In genomic region chr7:66397288-66397687, GRCm38 (mm10) we compare ENCODE assay signal across 34 mouse cellular contexts. TPM values are rescaled to one million over a fixed set of nuclear protein-coding genes. Genes with fewer than 3 reads are reported as not detected.
DNase-seq lines count a peak whose midpoint lies in the region; ATAC-seq and TF ChIP-seq lines count a peak whose summit lies in the region.
"Had no signal": no experiment of that assay in that cellular context is flagged by ENCODE, and none has a peak within 500 bp of the region (broad histone marks: within the 10 kb centered on the region; RNA-seq: fewer than 3 reads in every experiment).

No protein-coding gene starts in this region.

- no peaks in the 10 kb centered on the region for H3K36me3 ChIP-seq in intestine, embryonic 14.5 days (ENCODE audit: control insufficient read depth, insufficient read depth, low read length)
- H3K36me3 ChIP-seq in intestine, embryonic 15.5 days, result no peaks in the 10 kb centered on the region
- H3K36me3 ChIP-seq in midbrain, embryonic 11.5 days (ENCODE audit: control insufficient read depth, insufficient read depth, low read length), result no peaks in the 10 kb centered on the region
- no peaks in the 10 kb centered on the region for H3K36me3 ChIP-seq in midbrain, postnatal 0 days (ENCODE audit: insufficient read depth, low read length)
- H3K36me3 ChIP-seq: embryonic facial prominence, embryonic 12.5 days; embryonic facial prominence, embryonic 15.5 days; G1E; heart, embryonic 10.5 days; heart, embryonic 13.5 days; hindbrain, embryonic 12.5 days; hindbrain, embryonic 15.5 days had no signal

- no peak for ATAC-seq in intestine, embryonic 14.5 days (replicated peaks; ENCODE audit: low FRiP score, low TSS enrichment, low read depth)
- ATAC-seq in intestine, embryonic 15.5 days, result no peak
- ATAC-seq in midbrain, embryonic 11.5 days (ENCODE audit: low FRiP score), result no peak
- ATAC-seq in midbrain, postnatal 0 days (ENCODE audit: low FRiP score), result no peak
- ATAC-seq: forebrain, embryonic 14.5 days had no signal

- H3K4me2 ChIP-seq in intestine, embryonic 14.5 days (ENCODE audit: low read length), result no peak overlapping the region
- no peak overlapping the region for H3K4me2 ChIP-seq in intestine, embryonic 15.5 days (replicated peaks)
- H3K4me2 ChIP-seq in midbrain, embryonic 11.5 days, result no peak overlapping the region
- H3K4me2 ChIP-seq in midbrain, postnatal 0 days (ENCODE audit: low read depth, low read length, poor library complexity, severe bottlenecking), result no peak overlapping the region
- H3K4me2 ChIP-seq: embryonic facial prominence, embryonic 12.5 days; embryonic facial prominence, embryonic 15.5 days; heart, embryonic 13.5 days; hindbrain, embryonic 12.5 days; hindbrain, embryonic 15.5 days had no signal

- H3K27me3 ChIP-seq in intestine, embryonic 14.5 days (replicated peaks; ENCODE audit: control insufficient read depth, insufficient read depth, low read length), result no peaks in the 10 kb centered on the region
- H3K27me3 ChIP-seq in intestine, embryonic 15.5 days (replicated peaks), result no peaks in the 10 kb centered on the region
- H3K27me3 ChIP-seq in midbrain, embryonic 11.5 days (ENCODE audit: control insufficient read depth, insufficient read depth, low read length), result no peaks in the 10 kb centered on the region
- H3K27me3 ChIP-seq in midbrain, postnatal 0 days (ENCODE audit: insufficient read depth, low read length), result no peaks in the 10 kb centered on the region
- H3K27me3 ChIP-seq: embryonic facial prominence, embryonic 12.5 days; embryonic facial prominence, embryonic 15.5 days; hindbrain, embryonic 12.5 days; hindbrain, embryonic 15.5 days had no signal

- DNase-seq in intestine, embryonic 14.5 days (ENCODE audit: low spot score), result no peak
- peak; percentile 24 for DNase-seq in kidney, adult 9 months
- no peak for DNase-seq in kidney, adult 11 months
- DNase-seq in midbrain, embryonic 11.5 days (ENCODE audit: low spot score, missing footprints), result peak; percentile 33
- no peak for DNase-seq in midbrain, postnatal 0 days (ENCODE audit: low spot score)
- DNase-seq in kidney, postnatal 36 days, result peak; percentile 27 to 33
- no peak for DNase-seq in MN1 (ENCODE audit: low spot score)
- DNase-seq: adrenal gland, adult 2 months; adrenal gland, postnatal 14 days; B cell, adult 2 months; cerebellum, adult 11 months; cerebellum, adult 2 months; cerebellum, adult 9-11 months; cerebellum, postnatal 25 days; gastrocnemius, postnatal 25 days; heart, adult 2 months; heart, postnatal 14 days had no signal

- no peak overlapping the region for H3K4me3 ChIP-seq in intestine, embryonic 14.5 days (ENCODE audit: low read depth, low read length)
- H3K4me3 ChIP-seq in intestine, embryonic 15.5 days (replicated peaks), result no peak overlapping the region
- H3K4me3 ChIP-seq in midbrain, embryonic 11.5 days (ENCODE audit: low read depth, low read length), result no peak overlapping the region
- no peak overlapping the region for H3K4me3 ChIP-seq in midbrain, postnatal 0 days (ENCODE audit: low read depth, low read length)
- H3K4me3 ChIP-seq: embryonic facial prominence, embryonic 12.5 days; embryonic facial prominence, embryonic 15.5 days; heart, adult 2 months; heart, embryonic 10.5 days; heart, embryonic 13.5 days; hindbrain, embryonic 12.5 days; hindbrain, embryonic 15.5 days had no signal

- 64% methylated on average over 3 of the region's 3 CpGs for WGBS in intestine, embryonic 14.5 days
- WGBS in intestine, embryonic 15.5 days, result 55% methylated on average over 3 of the region's 3 CpGs
- 31% methylated on average over 3 of the region's 3 CpGs for WGBS in midbrain, embryonic 11.5 days
- 34% methylated on average over 3 of the region's 3 CpGs for WGBS in midbrain, postnatal 0 days

- H3K9me3 ChIP-seq in intestine, embryonic 14.5 days (ENCODE audit: control insufficient read depth, low read length), result no peaks in the 10 kb centered on the region
- no peaks in the 10 kb centered on the region for H3K9me3 ChIP-seq in intestine, embryonic 15.5 days
- H3K9me3 ChIP-seq in midbrain, embryonic 11.5 days (ENCODE audit: control insufficient read depth, low read length), result no peaks in the 10 kb centered on the region
- no peaks in the 10 kb centered on the region for H3K9me3 ChIP-seq in midbrain, postnatal 0 days (ENCODE audit: low read length)
- H3K9me3 ChIP-seq: embryonic facial prominence, embryonic 12.5 days; embryonic facial prominence, embryonic 15.5 days; G1E; heart, embryonic 10.5 days; heart, embryonic 13.5 days; hindbrain, embryonic 12.5 days; hindbrain, embryonic 15.5 days had no signal

- peaks cover 13% of the 10 kb centered on the region for H3K4me1 ChIP-seq in intestine, embryonic 14.5 days (replicated peaks; ENCODE audit: control insufficient read depth, insufficient read depth, low read length)
- no peaks in the 10 kb centered on the region; the same call in 1 of the 2 replicates for H3K4me1 ChIP-seq in intestine, embryonic 15.5 days (replicated peaks)
- H3K4me1 ChIP-seq in midbrain, embryonic 11.5 days (ENCODE audit: control insufficient read depth, insufficient read depth, low read length), result peaks cover 3% of the 10 kb centered on the region; the same call in 1 of the 2 replicates
- H3K4me1 ChIP-seq in midbrain, postnatal 0 days (ENCODE audit: insufficient read depth, low read length), result no peaks in the 10 kb centered on the region
- H3K4me1 ChIP-seq: heart, embryonic 13.5 days; hindbrain, embryonic 15.5 days had no signal

- 0 out of 2 replicates have a peak overlapping the region, but pooled peaks have one; percentile 38 for H3K27ac ChIP-seq in intestine, embryonic 14.5 days (ENCODE audit: low read depth)
- H3K27ac ChIP-seq in intestine, embryonic 15.5 days, result no peak overlapping the region
- no peak overlapping the region for H3K27ac ChIP-seq in midbrain, embryonic 11.5 days (ENCODE audit: low read depth, low read length)
- no peak overlapping the region for H3K27ac ChIP-seq in midbrain, postnatal 0 days (ENCODE audit: low read depth, low read length)
- H3K27ac ChIP-seq: embryonic facial prominence, embryonic 12.5 days; embryonic facial prominence, embryonic 15.5 days; heart, adult 2 months; heart, embryonic 10.5 days; heart, embryonic 13.5 days; hindbrain, embryonic 12.5 days; hindbrain, embryonic 15.5 days had no signal

- no peak for TF ChIP-seq CTCF in midbrain, postnatal 0 days (IDR thresholded peaks at IDR 0.05)

- no peak overlapping the region for H3K9ac ChIP-seq in intestine, embryonic 14.5 days (ENCODE audit: low read length)
- H3K9ac ChIP-seq in intestine, embryonic 15.5 days, result no peak overlapping the region
- H3K9ac ChIP-seq in midbrain, embryonic 11.5 days (ENCODE audit: low read length), result no peak overlapping the region
- no peak overlapping the region for H3K9ac ChIP-seq in midbrain, postnatal 0 days (replicated peaks; ENCODE audit: low read length, poor library complexity, severe bottlenecking)
- H3K9ac ChIP-seq: embryonic facial prominence, embryonic 12.5 days; embryonic facial prominence, embryonic 15.5 days; heart, embryonic 13.5 days; hindbrain, embryonic 12.5 days; hindbrain, embryonic 15.5 days had no signal

RNA-seq across cellular contexts. Expression of gene Lrrk1, which starts 9.1 kb away (rescaled TPM):
- polyA plus RNA-seq in intestine, embryonic 14.5 days (2014; fragmentation: Nextera tagmentation; extraction: Ambion mirVana), result 15.5 and 16.9 TPM in 2 replicates
- polyA plus RNA-seq in intestine, embryonic 15.5 days (2015; fragmentation: Nextera tagmentation; extraction: Ambion mirVana), result 15.7 and 16.9 TPM in 2 replicates
- 2.5 and 2.9 TPM in 2 replicates for polyA plus RNA-seq in midbrain, embryonic 11.5 days (2014; fragmentation: Nextera tagmentation; extraction: Ambion mirVana)
- total RNA-seq in midbrain, postnatal 0 days (2014; rRNA removed), result 3.0 and 3.8 TPM in 2 replicates
- 2.1 and 2.2 TPM in 2 replicates for polyA plus RNA-seq in midbrain, postnatal 0 days (2015; fragmentation: Nextera tagmentation; extraction: Ambion mirVana)
- polyA plus RNA-seq: G1E had no signal

RNA-seq across cellular contexts. Expression of gene Aldh1a3, which starts 30.0 kb away (rescaled TPM):
- 8.4 and 8.5 TPM in 2 replicates for polyA plus RNA-seq in intestine, embryonic 14.5 days (2014; fragmentation: Nextera tagmentation; extraction: Ambion mirVana)
- polyA plus RNA-seq in intestine, embryonic 15.5 days (2015; fragmentation: Nextera tagmentation; extraction: Ambion mirVana), result 16.9 and 17.6 TPM in 2 replicates
- polyA plus RNA-seq in midbrain, embryonic 11.5 days (2014; fragmentation: Nextera tagmentation; extraction: Ambion mirVana), result 0.41 and 0.72 TPM in 2 replicates
- 0.85 and 1.5 TPM in 2 replicates for total RNA-seq in midbrain, postnatal 0 days (2014; rRNA removed)
- 0.59 and 1.1 TPM in 2 replicates for polyA plus RNA-seq in midbrain, postnatal 0 days (2015; fragmentation: Nextera tagmentation; extraction: Ambion mirVana)
- total RNA-seq: hematopoietic stem cell, adult 5-6 weeks had no signal
- polyA plus RNA-seq: G1E had no signal

RNA-seq across cellular contexts. Expression of gene Gm10974, which starts 31.6 kb away (rescaled TPM):
- polyA plus RNA-seq in intestine, embryonic 14.5 days (2014; fragmentation: Nextera tagmentation; extraction: Ambion mirVana), result not detected in 2 replicates
- not detected in 2 replicates for polyA plus RNA-seq in intestine, embryonic 15.5 days (2015; fragmentation: Nextera tagmentation; extraction: Ambion mirVana)
- not detected in 2 replicates for polyA plus RNA-seq in midbrain, embryonic 11.5 days (2014; fragmentation: Nextera tagmentation; extraction: Ambion mirVana)
- total RNA-seq in midbrain, postnatal 0 days (2014; rRNA removed), result not detected in 2 replicates
- not detected in 2 replicates for polyA plus RNA-seq in midbrain, postnatal 0 days (2015; fragmentation: Nextera tagmentation; extraction: Ambion mirVana)
- total RNA-seq: adrenal gland, adult 2 months; adrenal gland, postnatal 14 days; adrenal gland, postnatal 4 days; CH12.LX; common myeloid progenitor, adult 5-6 weeks; G1E; gastrocnemius, adult 8-10 months; gastrocnemius, postnatal 25 days; heart, adult 2 months; heart, postnatal 14 days; hematopoietic stem cell, adult 5-6 weeks had no signal
- polyA plus RNA-seq: adrenal gland, adult 2 months; cerebellum, adult 2 months; embryonic facial prominence, embryonic 12.5 days; embryonic facial prominence, embryonic 15.5 days; forebrain, embryonic 11.5 days; forebrain, embryonic 14.5 days; G1E; gonadal fat pad, adult 2 months; heart, adult 2 months; heart, embryonic 10.5 days; heart, embryonic 13.5 days; heart, embryonic 16.5 days; hindbrain, embryonic 12.5 days; hindbrain, embryonic 15.5 days had no signal

Comparison
In these comparisons a context has a peak if more than half of its experiments do, and no peak if none do; other contexts are left out.
1. DNase-seq: peak in kidney, adult 9 months (single experiment), midbrain, embryonic 11.5 days (single experiment) and kidney, postnatal 36 days (2 of 2); none in intestine, embryonic 14.5 days (single experiment), kidney, adult 11 months (single experiment), midbrain, postnatal 0 days (single experiment) and MN1 (single experiment).